Mouse (Mus musculus) embryonic facial prominence, embryonic 11.5 days (tissue): ENCODE measurements around the gene Lcmt1. TPM values are rescaled to one million over a fixed set of nuclear protein-coding genes. Genes with fewer than 3 reads are reported as not detected.

Source experiments
- ATAC-seq: fragments of 200-750 bp; cut with Nextera tagmentation; replicated peaks from 2 replicates; pipeline ENCODE4 v1.8.0; 2017; ENCODE audit warnings: low read depth; ENCODE audit not compliant: insufficient number of reproducible peaks, low FRiP score, low TSS enrichment
- DNase-seq: peaks from one replicate; pipeline ENCODE4 v3.0.0-alpha.2; 2015; ENCODE audit warnings: low spot score
- H3K27ac ChIP-seq: fragments of 300-500 bp; sonication (generic); replicated peaks from 2 replicates; pipeline ENCODE4 v1.5.1; 2014; ENCODE audit warnings: mild to moderate bottlenecking, low read depth, low read length, control low read depth
- H3K27me3 ChIP-seq: fragments of 300-500 bp; sonication (generic); 2 replicates; pipeline ENCODE4 v1.6.1; 2014; ENCODE audit warnings: mild to moderate bottlenecking, low read length, moderate library complexity, mixed read lengths; ENCODE audit not compliant: control insufficient read depth, insufficient read depth
- H3K36me3 ChIP-seq: fragments of 300-500 bp; sonication (generic); replicated peaks from 2 replicates; pipeline ENCODE4 v1.6.1; 2014; ENCODE audit warnings: low read depth, mild to moderate bottlenecking, low read length, moderate library complexity, mixed read lengths; ENCODE audit not compliant: control insufficient read depth, insufficient read depth
- H3K4me1 ChIP-seq: fragments of 300-500 bp; sonication (generic); 2 replicates; pipeline ENCODE4 v1.6.1; 2014; ENCODE audit warnings: low read length, mixed read lengths; ENCODE audit not compliant: control insufficient read depth, insufficient read depth
- H3K4me2 ChIP-seq: fragments of 300-500 bp; sonication (generic); 2 replicates; pipeline ENCODE4 v1.6.1; 2014; ENCODE audit warnings: low read depth, mild to moderate bottlenecking, control low read depth, low read length, moderate library complexity
- H3K4me3 ChIP-seq: fragments of 300-500 bp; sonication (generic); 2 replicates; pipeline ENCODE4 v1.5.1; 2014; ENCODE audit warnings: low read depth, low read length, control low read depth
- H3K9ac ChIP-seq: fragments of 300-500 bp; sonication (generic); replicated peaks from 2 replicates; pipeline ENCODE4 v1.6.1; 2014; ENCODE audit warnings: mild to moderate bottlenecking, control low read depth, low read length
- H3K9me3 ChIP-seq: fragments of 300-500 bp; sonication (generic); replicated peaks from 2 replicates; pipeline ENCODE4 v1.6.1; 2016; ENCODE audit warnings: mild to moderate bottlenecking, low read length, inconsistent platforms, mixed read lengths; ENCODE audit not compliant: control insufficient read depth
- WGBS: fragments of 180-500 bp; shearing (Covaris S2); extraction: QIAGEN DNeasy Blood & Tissue Kit; methylation state at CpG from one replicate; pipeline ENCODE4 v1.1.7; 2014; 5-methylcytosine and 5-hydroxymethylcytosine counted together
- polyA plus RNA-seq: library from polyadenylated mRNA; unstranded; fragments of >200 nt; fragmentation: Nextera tagmentation; extraction: Ambion mirVana; gene quantifications from 2 replicates; pipeline ENCODE4 v1.2.1, GENCODE M21; 2014

Gene Lcmt1
- polyA plus RNA-seq, 1 experiment from 2014 or later: 74.1 TPM

DNA sequence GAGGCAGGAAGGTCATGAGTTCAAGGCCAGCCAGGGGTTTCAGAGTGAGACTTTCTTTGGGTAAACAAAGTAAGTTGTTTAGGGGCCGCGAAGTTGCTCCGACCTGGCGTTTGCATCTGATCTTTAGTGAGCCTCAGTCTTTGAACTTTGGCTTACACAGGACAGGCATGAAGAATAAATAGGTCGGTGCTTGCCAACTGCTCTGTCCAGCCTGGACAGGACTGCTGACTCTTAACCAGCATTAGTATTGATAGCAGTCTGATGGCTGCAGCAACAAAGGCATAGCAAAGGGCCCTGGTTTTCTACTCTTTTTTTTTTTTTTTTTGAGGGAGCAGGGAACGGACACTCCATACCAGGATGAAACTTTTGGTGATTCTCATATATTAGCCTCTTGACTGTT lies 83.0 kb downstream of the Lcmt1 start:
- H3K36me3 ChIP-seq: no peaks in the 10 kb centered on the region
- no peak for DNase-seq
- WGBS: 78% methylated on average over 6 of the region's 6 CpGs

DNA sequence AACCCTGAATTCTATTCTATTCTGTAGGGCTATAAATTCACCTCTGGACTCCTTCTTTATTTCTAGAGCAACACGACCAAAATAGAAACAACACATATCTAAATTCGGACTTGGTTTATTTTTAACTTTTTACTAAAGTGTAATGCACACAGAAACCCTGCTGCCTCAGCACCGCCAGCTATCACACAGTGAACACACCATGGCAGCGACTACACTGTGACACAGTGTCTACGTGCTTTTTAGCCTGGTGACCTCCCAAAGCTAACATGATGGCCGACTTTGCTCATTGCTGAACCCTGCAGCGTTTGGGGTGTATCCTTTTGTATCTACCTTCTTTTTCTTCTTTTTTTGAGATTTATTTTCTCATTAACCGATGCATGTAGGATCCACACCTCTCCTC lies 83.5 kb downstream of the Lcmt1 start:
- H3K9ac ChIP-seq: no peak overlapping the region
- H3K4me1 ChIP-seq: no peaks in the 10 kb centered on the region
- H3K4me3 ChIP-seq: no peak overlapping the region
- H3K36me3 ChIP-seq: no peaks in the 10 kb centered on the region
- H3K4me2 ChIP-seq: no peak overlapping the region
- no peak for ATAC-seq
- H3K27me3 ChIP-seq: no peaks in the 10 kb centered on the region
- WGBS: 92% methylated on average over 8 of the region's 8 CpGs
- no peak for DNase-seq
- H3K27ac ChIP-seq: no peak overlapping the region
- no peaks in the 10 kb centered on the region for H3K9me3 ChIP-seq

More for the DNA sequence above, 83.0 kb downstream of the Lcmt1 start:
- no peak overlapping the region for H3K4me3 ChIP-seq
- no peak overlapping the region for H3K27ac ChIP-seq
- H3K4me1 ChIP-seq: no peaks in the 10 kb centered on the region
- no peaks in the 10 kb centered on the region for H3K9me3 ChIP-seq
- no peak overlapping the region for H3K4me2 ChIP-seq
- H3K9ac ChIP-seq: no peak overlapping the region
- no peak for ATAC-seq
- H3K27me3 ChIP-seq: no peaks in the 10 kb centered on the region

DNA sequence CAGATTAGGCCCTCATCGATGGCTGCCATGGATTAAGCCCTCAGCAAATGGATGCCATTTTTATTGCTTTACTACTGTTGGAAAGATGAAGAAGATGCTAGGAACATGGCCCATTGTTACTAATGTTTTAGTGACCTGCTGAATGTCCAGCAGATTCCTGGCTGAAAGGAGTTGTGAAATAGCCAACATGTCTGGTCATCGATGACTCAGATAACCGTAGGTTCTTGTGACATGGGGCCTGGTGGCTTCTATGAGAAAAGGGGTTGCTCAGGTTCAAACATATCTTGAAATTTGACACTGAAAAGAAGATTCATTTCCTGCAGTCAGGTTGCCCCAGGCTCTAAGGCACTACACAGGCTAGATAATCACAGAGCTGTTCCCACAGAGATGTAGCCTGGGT lies 85.5 kb downstream of the Lcmt1 start:
- no peak overlapping the region for H3K4me2 ChIP-seq
- no peaks in the 10 kb centered on the region for H3K4me1 ChIP-seq
- ATAC-seq (no peak), DNase-seq (no peak)
- no peak overlapping the region for H3K9ac ChIP-seq
- no peaks in the 10 kb centered on the region for H3K9me3 ChIP-seq
- no peak overlapping the region for H3K4me3 ChIP-seq
- no peaks in the 10 kb centered on the region for H3K36me3 ChIP-seq
- 94% methylated on average over 3 of the region's 3 CpGs for WGBS
- H3K27me3 ChIP-seq: no peaks in the 10 kb centered on the region
- no peak overlapping the region for H3K27ac ChIP-seq

DNA sequence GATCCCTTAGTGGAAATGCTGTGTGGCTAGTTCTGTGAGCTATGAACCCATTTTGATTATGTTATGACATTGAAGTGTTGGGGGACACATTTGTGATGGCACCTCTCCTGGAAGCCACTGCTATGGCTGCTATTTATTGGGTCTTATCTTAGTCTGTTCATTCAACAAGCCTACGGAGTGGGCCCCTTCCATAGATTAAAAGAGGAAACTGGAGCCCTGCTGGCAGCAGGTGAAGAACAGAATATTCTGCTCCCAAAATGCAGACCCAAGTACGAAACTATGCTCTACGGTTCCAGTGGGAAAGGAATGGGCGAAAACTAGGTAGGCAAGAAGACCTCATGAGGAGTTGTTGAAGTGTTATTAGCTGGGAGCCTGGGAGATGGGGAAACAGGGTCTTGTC lies 88.7 kb downstream of the Lcmt1 start:
- no peak for ATAC-seq
- Histone ChIP-seq H3K9me3 (no peaks in the 10 kb centered on the region), H3K27me3 (no peaks in the 10 kb centered on the region), H3K4me3 (no peak overlapping the region), H3K9ac (no peak overlapping the region), H3K4me1 (no peaks in the 10 kb centered on the region), H3K27ac (no peak overlapping the region), H3K36me3 (no peaks in the 10 kb centered on the region), H3K4me2 (no peak overlapping the region)
- no peak for DNase-seq
- WGBS: 90% methylated on average over 4 of the region's 4 CpGs

DNA sequence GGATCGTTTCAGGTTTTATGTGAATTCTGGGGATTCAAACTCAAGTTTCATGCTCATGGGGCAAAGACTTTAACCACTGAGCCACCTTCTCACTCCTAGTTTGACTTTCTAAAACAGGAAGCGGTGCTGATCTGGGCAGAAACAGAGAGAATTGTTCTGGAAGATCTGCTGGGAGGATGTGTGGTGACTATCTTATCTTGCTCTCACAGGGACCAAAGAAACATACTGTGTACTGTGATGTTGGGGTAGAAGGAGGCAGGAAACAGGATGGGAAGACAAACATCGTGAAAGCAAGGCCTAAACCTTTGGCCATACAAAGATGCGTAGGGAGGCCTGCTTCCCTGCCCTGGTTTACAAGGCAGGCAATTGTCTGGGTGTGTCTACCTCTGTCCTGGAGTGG lies 89.7 kb downstream of the Lcmt1 start:
- no peaks in the 10 kb centered on the region for H3K4me1 ChIP-seq
- no peaks in the 10 kb centered on the region for H3K36me3 ChIP-seq
- ATAC-seq: no peak
- DNase-seq: no peak
- H3K4me2 ChIP-seq: no peak overlapping the region
- H3K4me3 ChIP-seq: no peak overlapping the region
- H3K27ac ChIP-seq: no peak overlapping the region
- H3K9me3 ChIP-seq: no peaks in the 10 kb centered on the region
- H3K27me3 ChIP-seq: no peaks in the 10 kb centered on the region
- 83% methylated on average over 4 of the region's 4 CpGs for whole genome bisulfite sequencing
- H3K9ac ChIP-seq: no peak overlapping the region

DNA sequence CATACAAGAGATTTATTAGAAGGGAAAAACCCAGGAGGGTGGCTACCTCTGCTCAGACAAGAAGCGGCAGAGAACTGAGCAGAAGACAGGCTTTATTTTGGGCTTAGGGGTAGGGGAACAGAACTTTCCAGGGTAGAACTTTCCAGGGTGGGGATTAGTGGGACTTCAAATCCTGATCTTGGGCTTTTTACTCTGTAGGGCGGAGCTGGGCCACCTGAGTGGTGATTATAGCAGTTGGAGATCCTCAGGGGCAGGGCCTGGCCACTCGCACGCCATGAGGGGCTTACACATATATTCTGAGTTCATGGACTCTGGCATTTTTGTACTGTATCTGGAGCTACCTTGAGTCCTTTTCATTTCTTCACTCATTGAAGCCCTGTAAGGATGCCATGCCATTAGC lies 91.7 kb downstream of the Lcmt1 start:
- Histone ChIP-seq H3K36me3 (no peaks in the 10 kb centered on the region), H3K27ac (no peak overlapping the region), H3K9me3 (no peaks in the 10 kb centered on the region), H3K27me3 (no peaks in the 10 kb centered on the region), H3K4me3 (no peak overlapping the region), H3K4me2 (no peak overlapping the region), H3K9ac (no peak overlapping the region), H3K4me1 (no peaks in the 10 kb centered on the region)
- WGBS: 80% methylated on average over 4 of the region's 4 CpGs
- ATAC-seq (no peak), DNase-seq (no peak)

DNA sequence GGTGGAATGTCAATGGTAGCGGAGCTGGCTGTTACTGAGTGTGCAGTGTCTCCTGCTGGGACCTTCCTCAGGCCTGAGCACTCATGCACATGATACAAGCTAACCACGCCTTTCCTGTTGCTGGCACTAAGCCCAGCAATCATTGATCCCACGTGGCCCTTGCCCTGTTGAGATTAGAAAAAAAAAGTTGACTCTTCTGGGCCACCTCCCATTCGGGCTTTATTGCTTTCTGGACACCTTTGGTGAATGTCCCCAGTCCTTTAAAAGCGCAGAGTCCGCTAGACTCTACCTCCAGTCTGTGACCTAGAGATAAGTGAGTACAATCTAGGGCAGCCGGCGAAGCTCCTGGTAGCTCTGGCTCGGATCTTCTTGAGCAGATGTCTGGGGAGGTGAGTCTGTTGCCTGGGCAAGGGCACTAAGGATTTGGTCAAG lies 92.5 kb downstream of the Lcmt1 start, which contains the start of gene Aqp8:
Gene Aqp8, plus strand, starts transcription at position 222 of the 432 bp plus-strand sequence.
- no peak within 1 kb of the TSS for H3K4me3 ChIP-seq
- no peaks in the 10 kb centered on the region for H3K9me3 ChIP-seq
- H3K4me2 ChIP-seq: no peak within 1 kb of the TSS
- H3K36me3 ChIP-seq: no peaks in the 10 kb centered on the region
- DNase-seq (no peak), ATAC-seq (no peak)
- WGBS: 86% methylated on average over 9 of the region's 9 CpGs
- H3K4me1 ChIP-seq: no peaks in the 10 kb centered on the region
- no peaks in the 10 kb centered on the region for H3K27me3 ChIP-seq
- H3K9ac ChIP-seq: no peak within 1 kb of the TSS
- no peak within 1 kb of the TSS for H3K27ac ChIP-seq

DNA sequence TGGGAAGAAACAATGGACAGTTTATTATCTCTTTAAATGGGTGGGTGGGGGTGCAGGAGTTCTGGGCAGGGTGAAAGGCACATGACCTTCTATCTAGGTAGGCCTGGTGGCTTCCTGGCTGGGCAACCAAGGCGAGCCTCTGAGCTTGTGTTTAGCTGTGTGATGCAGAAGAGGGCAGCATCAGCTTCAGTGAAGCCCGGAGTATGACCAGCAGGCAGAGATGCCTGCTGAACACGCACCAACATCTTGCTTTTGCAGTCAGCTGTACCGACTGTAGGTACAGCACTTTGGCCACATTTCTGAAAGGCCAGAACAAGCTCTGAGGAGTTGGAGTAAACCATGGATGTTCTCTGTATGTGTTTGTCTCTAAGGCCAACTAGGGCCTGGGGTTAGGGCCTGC lies 94.0 kb downstream of the Lcmt1 start:
- Histone ChIP-seq H3K36me3 (no peaks in the 10 kb centered on the region), H3K9me3 (no peaks in the 10 kb centered on the region), H3K4me3 (no peak overlapping the region), H3K4me2 (no peak overlapping the region), H3K27ac (no peak overlapping the region), H3K4me1 (no peaks in the 10 kb centered on the region), H3K27me3 (no peaks in the 10 kb centered on the region), H3K9ac (no peak overlapping the region)
- ATAC-seq: no peak
- WGBS: 89% methylated on average over 4 of the region's 4 CpGs
- DNase-seq: no peak
